Mouse (Mus musculus) stomach, embryonic 16.5 days (tissue): Measurements from ENCODE around the gene Selenom. TPM values are rescaled to one million over a fixed set of nuclear protein-coding genes. Genes with fewer than 3 reads are reported as not detected.

ENCODE experiments used
- ATAC-seq: fragments of 200-750 bp; cut with Nextera tagmentation; 2 replicates; pipeline ENCODE4 v1.8.0; 2017; ENCODE audit warnings: moderate number of reproducible peaks, moderate TSS enrichment; ENCODE audit not compliant: insufficient read depth, low FRiP score
- H3K27ac ChIP-seq: fragments of 300-500 bp; sonication (generic); 2 replicates; pipeline ENCODE4 v1.5.1; 2014; ENCODE audit warnings: low read length
- H3K27me3 ChIP-seq: fragments of 300-500 bp; sonication (generic); 2 replicates; pipeline ENCODE4 v1.6.1; 2014; ENCODE audit warnings: low read length, control low read depth, mixed read lengths; ENCODE audit not compliant: control insufficient read depth, insufficient read depth
- H3K36me3 ChIP-seq: fragments of 300-500 bp; sonication (generic); 2 replicates; pipeline ENCODE4 v1.6.1; 2014; ENCODE audit warnings: low read length; ENCODE audit not compliant: control insufficient read depth, insufficient read depth
- H3K4me1 ChIP-seq: fragments of 300-500 bp; sonication (generic); 2 replicates; pipeline ENCODE4 v1.6.1; 2014; ENCODE audit warnings: low read length, control low read depth, mixed read lengths; ENCODE audit not compliant: control insufficient read depth, insufficient read depth
- H3K4me2 ChIP-seq: fragments of 300-500 bp; sonication (generic); 2 replicates; pipeline ENCODE4 v1.6.1; 2014; ENCODE audit warnings: low read depth, low read length, mixed read lengths
- H3K4me3 ChIP-seq: fragments of 300-500 bp; sonication (generic); replicated peaks from 2 replicates; pipeline ENCODE4 v1.5.1; 2014; ENCODE audit warnings: mild to moderate bottlenecking, low read length
- H3K9ac ChIP-seq: fragments of 300-500 bp; sonication (generic); 2 replicates; pipeline ENCODE4 v1.6.1; 2014; ENCODE audit warnings: low read length
- H3K9me3 ChIP-seq: fragments of 300-500 bp; sonication (generic); replicated peaks from 2 replicates; pipeline ENCODE4 v1.6.1; 2016; ENCODE audit warnings: low read length, control low read depth; ENCODE audit not compliant: control insufficient read depth
- WGBS: fragments of 180-500 bp; shearing (Covaris S2); extraction: QIAGEN DNeasy Blood & Tissue Kit; methylation state at CpG from one replicate; pipeline ENCODE4 v1.1.7; 2014; 5-methylcytosine and 5-hydroxymethylcytosine counted together
- polyA plus RNA-seq: library from polyadenylated mRNA; unstranded; fragments of >200 nt; fragmentation: Nextera tagmentation; extraction: Ambion mirVana; gene quantifications from 2 replicates; pipeline ENCODE4 v1.2.1, GENCODE M21; 2015

Gene Selenom
- polyA plus RNA-seq, 1 experiment from 2014 or later = 176 TPM

- 3% methylated on average over 33 of the region's 33 CpGs for WGBS
- peaks cover 38% of the 10 kb centered on the region for H3K4me1 ChIP-seq
- peak overlapping the region; percentile 88 for H3K9ac ChIP-seq
Observed at GRCm38 (mm10) chr11:3539111-3539825, 24.8 kb downstream of the Selenom start.

DNA sequence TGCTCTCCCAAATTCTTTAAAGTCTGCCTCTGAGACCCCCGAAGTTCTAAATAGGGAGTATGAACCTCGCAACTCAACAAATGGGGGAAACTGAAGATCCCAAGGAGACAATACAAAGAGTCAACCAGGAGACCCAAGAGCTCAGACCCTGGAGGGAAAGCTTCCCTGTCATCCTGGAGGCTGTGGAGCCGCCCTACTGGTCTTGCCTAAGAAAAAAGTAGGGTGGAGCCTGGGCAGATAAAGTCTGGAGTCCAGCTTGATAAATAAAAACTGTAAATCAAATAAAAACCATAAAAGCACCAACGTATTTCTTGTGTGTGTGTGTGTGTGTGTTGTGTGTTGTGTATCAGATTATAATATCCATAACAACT lies 25.3 kb downstream of the Selenom start:
- Histone ChIP-seq H3K36me3 (no peaks in the 10 kb centered on the region), H3K27ac (no peak overlapping the region), H3K27me3 (no peaks in the 10 kb centered on the region), H3K4me2 (peak overlapping the region; percentile 65), H3K9ac (peak overlapping the region; percentile 65), H3K4me1 (peaks cover 36% of the 10 kb centered on the region), H3K4me3 (peak overlapping the region; percentile 75), H3K9me3 (no peaks in the 10 kb centered on the region)
- no peak for ATAC-seq
- 71% methylated on average over 4 of the region's 4 CpGs for WGBS

More at GRCm38 (mm10) chr11:3539111-3539825, 24.8 kb downstream of the Selenom start:
- peak overlapping the region; percentile 89 for H3K4me2 ChIP-seq
- H3K4me3 ChIP-seq = peak overlapping the region; percentile 75
- peak overlapping the region; percentile 72 for H3K27ac ChIP-seq
- ATAC-seq = peak; percentile 89
- H3K27me3 ChIP-seq = no peaks in the 10 kb centered on the region
- H3K9me3 ChIP-seq = no peaks in the 10 kb centered on the region
- 0 out of 2 replicates have a peak, but pooled peaks cover 1% of the 10 kb centered on the region for H3K36me3 ChIP-seq

GRCm38 (mm10) chr11:3540451-3541085 lies 26.1 kb downstream of the Selenom start, which contains the start of gene Smtn:
Gene Smtn (minus strand): TSS chr11:3540612.
- 90% methylated on average over 23 of the region's 23 CpGs for WGBS
- ATAC-seq = no peak
- H3K27me3 ChIP-seq = no peaks in the 10 kb centered on the region
- peak within 1 kb of the TSS; percentile 65 for H3K4me2 ChIP-seq
- no peaks in the 10 kb centered on the region for H3K36me3 ChIP-seq
- peak within 1 kb of the TSS; percentile 40; the same call in 1 of the 2 replicates for H3K27ac ChIP-seq
- peak within 1 kb of the TSS; percentile 75 for H3K4me3 ChIP-seq
- peak within 1 kb of the TSS; percentile 65 for H3K9ac ChIP-seq
- H3K4me1 ChIP-seq = peaks cover 33% of the 10 kb centered on the region
- no peaks in the 10 kb centered on the region for H3K9me3 ChIP-seq

GRCm38 (mm10) chr11:3541932-3542331 lies 27.4 kb downstream of the Selenom start:
- WGBS = 60% methylated on average over 3 of the region's 3 CpGs
- Histone ChIP-seq H3K9ac (no peak overlapping the region), H3K27ac (no peak overlapping the region), H3K4me2 (no peak overlapping the region), H3K36me3 (no peaks in the 10 kb centered on the region), H3K4me3 (no peak overlapping the region), H3K4me1 (peaks cover 25% of the 10 kb centered on the region; the same call in 1 of the 2 replicates), H3K27me3 (no peaks in the 10 kb centered on the region), H3K9me3 (no peaks in the 10 kb centered on the region)
- ATAC-seq = no peak

DNA sequence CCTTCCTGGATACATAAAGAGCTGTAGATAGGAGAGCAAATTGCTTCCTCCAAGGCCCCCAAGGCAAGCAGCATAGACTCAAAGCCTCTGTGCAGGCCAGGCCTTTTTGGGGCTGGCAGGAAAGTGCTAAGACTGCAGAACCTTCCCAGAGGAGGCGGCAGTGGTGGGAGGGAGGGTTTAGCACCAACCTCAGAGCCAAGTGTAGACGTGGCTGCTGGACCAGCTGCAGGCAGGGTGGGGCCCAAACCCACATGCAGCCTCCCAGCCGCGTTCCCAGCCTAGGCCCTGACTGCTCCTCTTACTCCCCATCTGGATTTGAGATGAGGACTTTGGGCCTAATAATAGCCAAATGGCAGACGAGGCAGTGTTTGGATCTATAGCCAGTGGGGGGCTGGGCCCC lies 28.5 kb downstream of the Selenom start:
- no peak overlapping the region for H3K4me3 ChIP-seq
- H3K27me3 ChIP-seq = no peaks in the 10 kb centered on the region
- H3K27ac ChIP-seq = peak overlapping the region; percentile 48
- WGBS = 32% methylated on average over 5 of the region's 5 CpGs
- H3K4me2 ChIP-seq = no peak overlapping the region
- no peaks in the 10 kb centered on the region for H3K9me3 ChIP-seq
- H3K9ac ChIP-seq = 0 out of 2 replicates have a peak overlapping the region, but pooled peaks have one; percentile 17
- ATAC-seq = peak; percentile 44
- H3K4me1 ChIP-seq = peaks cover 18% of the 10 kb centered on the region; the same call in 1 of the 2 replicates
- no peaks in the 10 kb centered on the region for H3K36me3 ChIP-seq

DNA sequence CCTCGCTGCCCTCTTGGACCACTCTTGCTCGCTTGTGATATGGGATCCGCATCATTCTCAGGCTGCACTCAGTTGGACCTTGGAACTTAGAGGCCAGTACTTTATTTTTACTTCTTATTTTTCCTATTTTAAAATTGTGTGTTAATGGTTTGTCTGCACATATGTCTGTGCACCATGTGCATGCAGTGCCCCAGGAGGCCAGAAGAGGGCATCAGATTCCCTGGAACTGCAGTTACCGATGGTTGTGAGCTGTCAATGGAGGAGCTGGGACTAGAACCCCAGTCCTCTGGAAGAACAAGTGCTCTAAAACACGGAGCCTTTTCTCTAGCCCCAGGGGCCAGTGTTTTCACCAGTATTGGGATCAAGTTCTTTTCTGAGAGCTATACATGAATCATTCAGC lies 29.9 kb downstream of the Selenom start:
- no peak overlapping the region for H3K27ac ChIP-seq
- WGBS = 95% methylated on average over 5 of the region's 5 CpGs
- no peak for ATAC-seq
- H3K9ac ChIP-seq = no peak overlapping the region
- no peaks in the 10 kb centered on the region for H3K9me3 ChIP-seq
- H3K4me2 ChIP-seq = no peak overlapping the region
- no peaks in the 10 kb centered on the region for H3K27me3 ChIP-seq
- H3K4me1 ChIP-seq = peaks cover 16% of the 10 kb centered on the region; the same call in 1 of the 2 replicates
- no peak overlapping the region for H3K4me3 ChIP-seq
- H3K36me3 ChIP-seq = no peaks in the 10 kb centered on the region

DNA sequence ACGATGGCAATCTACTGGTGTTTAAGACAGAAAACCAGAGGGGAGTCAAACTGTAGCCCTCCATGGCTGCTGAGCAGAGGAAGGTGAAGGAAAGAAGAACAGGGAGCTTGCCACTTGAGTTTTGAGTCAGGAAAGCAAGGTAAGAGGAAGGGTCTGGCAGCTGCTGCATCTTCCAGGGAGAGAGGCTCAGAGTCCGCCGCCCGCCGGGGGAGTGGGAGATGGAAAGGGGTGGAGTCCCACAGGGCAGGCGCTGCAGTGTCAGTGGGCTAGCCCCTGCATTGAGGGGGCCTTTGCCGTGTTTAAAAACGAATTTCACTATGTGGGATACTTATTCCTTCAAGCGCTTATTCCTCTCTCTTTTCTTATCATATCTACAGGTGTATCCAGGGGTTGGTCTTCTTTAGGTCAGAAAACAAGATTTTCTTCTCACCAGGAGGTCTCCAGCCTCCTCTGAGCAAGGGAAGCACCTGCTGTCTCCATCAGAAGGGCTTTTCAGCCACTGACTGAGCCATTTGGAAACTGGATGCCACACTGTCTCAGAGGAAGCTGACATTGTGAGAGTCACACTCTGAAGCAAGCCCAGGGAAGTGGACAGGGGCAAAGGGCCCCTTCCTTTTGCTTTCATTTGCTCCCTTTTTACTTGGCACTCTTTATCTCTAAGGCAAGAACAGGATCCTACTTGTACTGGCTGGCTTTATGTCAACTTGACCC lies 31.2 kb downstream of the Selenom start:
- ATAC-seq = peak; percentile 20; the same call in 1 of the 2 replicates
- no peaks in the 10 kb centered on the region for H3K9me3 ChIP-seq
- H3K9ac ChIP-seq = 0 out of 2 replicates have a peak overlapping the region, but pooled peaks have one; percentile 28
- peaks cover 16% of the 10 kb centered on the region; the same call in 1 of the 2 replicates for H3K4me1 ChIP-seq
- H3K4me2 ChIP-seq = no peak overlapping the region
- H3K36me3 ChIP-seq = no peaks in the 10 kb centered on the region
- WGBS = 26% methylated on average over 9 of the region's 9 CpGs
- peak overlapping the region; percentile 46; the same call in 1 of the 2 replicates for H3K27ac ChIP-seq
- H3K4me3 ChIP-seq = no peak overlapping the region
- H3K27me3 ChIP-seq = no peaks in the 10 kb centered on the region

DNA sequence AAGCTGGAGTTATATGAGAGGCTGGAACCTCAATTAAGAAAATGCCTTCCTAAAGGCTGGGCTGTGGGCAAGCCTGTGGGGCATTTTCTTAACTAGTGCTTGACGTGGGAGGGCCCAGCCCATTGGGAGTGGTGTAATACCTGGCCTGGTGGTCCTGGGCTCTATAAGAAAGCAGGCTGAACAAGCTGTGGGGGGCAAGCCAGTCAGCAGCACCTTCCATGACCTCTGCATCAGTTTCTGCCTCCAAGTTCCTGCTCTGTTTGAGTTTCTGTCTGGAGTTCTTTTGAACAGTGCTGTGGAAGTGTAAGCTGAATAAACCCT lies 31.7 kb downstream of the Selenom start:
- peak; percentile 11; the same call in 1 of the 2 replicates for ATAC-seq
- Histone ChIP-seq H3K36me3 (no peaks in the 10 kb centered on the region), H3K27me3 (no peaks in the 10 kb centered on the region), H3K4me2 (no peak overlapping the region), H3K9me3 (no peaks in the 10 kb centered on the region), H3K4me1 (peaks cover 16% of the 10 kb centered on the region; the same call in 1 of the 2 replicates), H3K9ac (peak overlapping the region; percentile 28; the same call in 1 of the 2 replicates), H3K4me3 (no peak overlapping the region), H3K27ac (peak overlapping the region; percentile 46; the same call in 1 of the 2 replicates)
- 25% methylated on average over 1 of the region's 1 CpGs for whole genome bisulfite sequencing
